Mouse (Mus musculus): ENCODE results near the gene Olfr1113.

DNA sequence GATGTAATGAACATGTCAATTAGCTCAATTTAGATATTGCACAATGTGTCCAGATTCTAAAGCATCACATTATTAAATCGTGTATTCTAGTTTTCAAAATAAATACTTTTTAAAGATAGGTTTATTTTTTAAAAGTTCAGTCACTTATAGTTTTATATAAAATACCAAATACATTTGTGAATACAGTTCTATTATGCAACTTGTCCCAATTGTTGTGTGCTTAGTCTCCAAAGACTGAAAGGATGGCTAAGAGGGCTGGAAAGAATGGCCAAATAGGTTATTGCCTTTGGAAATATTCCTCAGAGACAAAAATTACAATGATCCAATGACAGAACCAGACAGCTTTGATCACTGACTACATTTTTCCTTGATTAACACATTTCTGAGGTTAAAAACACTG lies 21.3 kb upstream of the Olfr1113 start, which contains the start of gene Olfr1112:
- TF ChIP-seq CTCF (IDR thresholded peaks at IDR 0.05; ENCODE audit: low read depth) (no peak), EP300 (IDR thresholded peaks at IDR 0.05; ENCODE audit: low read depth) (no peak)

All from liver, embryonic 14.5 days (tissue).